Mouse (Mus musculus): ENCODE data around the gene Fzd10. TPM values are rescaled to one million over a fixed set of nuclear protein-coding genes. Genes with fewer than 3 reads are reported as not detected.

Fzd10 gene
- polyA plus RNA-seq, 1 experiment from 2014 or later = 3.5 TPM

GRCm38 (mm10) chr5:128581516-128581921 is 19.1 kb upstream of the Fzd10 start:
- H3K4me1 ChIP-seq = peaks cover 28% of the 10 kb centered on the region
- no peak for DNase-seq (ENCODE audit: extremely low spot score, low spot score)
- H3K27me3 ChIP-seq (ENCODE audit: poor library complexity, severe bottlenecking) = peaks cover 87% of the 10 kb centered on the region
- no peak overlapping the region for H3K4me3 ChIP-seq
- 20% methylated on average over 8 of the region's 8 CpGs for WGBS
- H3K36me3 ChIP-seq (replicated peaks) = no peaks in the 10 kb centered on the region
- H3K27ac ChIP-seq = peak overlapping the region; percentile 72
- no peaks in the 10 kb centered on the region for H3K9me3 ChIP-seq

- Histone ChIP-seq H3K4me1 (no peaks in the 10 kb centered on the region), H3K4me3 (no peak overlapping the region), H3K27ac (no peak overlapping the region), H3K27me3 (ENCODE audit: poor library complexity, severe bottlenecking) (peaks cover 100% of the 10 kb centered on the region), H3K9me3 (peaks cover 13% of the 10 kb centered on the region; the same call in 1 of the 2 replicates), H3K36me3 (replicated peaks) (no peaks in the 10 kb centered on the region)
- 75% methylated on average over 1 of the region's 1 CpGs for WGBS
- no peak for DNase-seq (ENCODE audit: extremely low spot score, low spot score)
Measured at GRCm38 (mm10) chr5:128589231-128589630, 11.4 kb upstream of the Fzd10 start.

- no peak overlapping the region for H3K27ac ChIP-seq
- no peaks in the 10 kb centered on the region for H3K36me3 ChIP-seq (replicated peaks)
- WGBS = 81% methylated on average over 13 of the region's 13 CpGs
- DNase-seq (ENCODE audit: extremely low spot score, low spot score) = no peak
- peaks cover 32% of the 10 kb centered on the region for H3K4me1 ChIP-seq
- H3K9me3 ChIP-seq = peaks cover 12% of the 10 kb centered on the region; the same call in 1 of the 2 replicates
- H3K27me3 ChIP-seq (ENCODE audit: poor library complexity, severe bottlenecking) = peaks cover 100% of the 10 kb centered on the region
- no peak overlapping the region for H3K4me3 ChIP-seq
Measured at GRCm38 (mm10) chr5:128593446-128593845, 7.2 kb upstream of the Fzd10 start.

GRCm38 (mm10) chr5:128596813-128597212 is 3.8 kb upstream of the Fzd10 start:
- Histone ChIP-seq H3K27me3 (ENCODE audit: poor library complexity, severe bottlenecking) (peaks cover 95% of the 10 kb centered on the region), H3K9me3 (peaks cover 9% of the 10 kb centered on the region; the same call in 1 of the 2 replicates), H3K4me3 (peak overlapping the region; percentile 38), H3K27ac (peak overlapping the region; percentile 35; the same call in 1 of the 2 replicates), H3K4me1 (peaks cover 61% of the 10 kb centered on the region), H3K36me3 (replicated peaks) (no peaks in the 10 kb centered on the region)
- DNase-seq (ENCODE audit: extremely low spot score, low spot score) = peak; percentile 72
- under 1% methylated on average over 20 of the region's 20 CpGs for WGBS

- Histone ChIP-seq H3K27ac (peak overlapping the region; percentile 35; the same call in 1 of the 2 replicates), H3K4me3 (peak overlapping the region; percentile 38; the same call in 1 of the 2 replicates), H3K36me3 (replicated peaks) (no peaks in the 10 kb centered on the region), H3K4me1 (peaks cover 66% of the 10 kb centered on the region), H3K27me3 (ENCODE audit: poor library complexity, severe bottlenecking) (peaks cover 95% of the 10 kb centered on the region), H3K9me3 (peaks cover 9% of the 10 kb centered on the region; the same call in 1 of the 2 replicates)
- WGBS = 4% methylated on average over 4 of the region's 4 CpGs
- no peak for DNase-seq (ENCODE audit: extremely low spot score, low spot score)
Measured at GRCm38 (mm10) chr5:128597381-128597780, 3.3 kb upstream of the Fzd10 start.

GRCm38 (mm10) chr5:128598191-128598720 is 2.4 kb upstream of the Fzd10 start:
- Histone ChIP-seq H3K27me3 (ENCODE audit: poor library complexity, severe bottlenecking) (peaks cover 95% of the 10 kb centered on the region), H3K9me3 (peaks cover 6% of the 10 kb centered on the region; the same call in 1 of the 2 replicates), H3K36me3 (replicated peaks) (no peaks in the 10 kb centered on the region), H3K27ac (peak overlapping the region; percentile 70; the same call in 1 of the 2 replicates), H3K4me1 (peaks cover 75% of the 10 kb centered on the region), H3K4me3 (peak overlapping the region; percentile 76)
- under 1% methylated on average over 10 of the region's 10 CpGs for WGBS
- DNase-seq (ENCODE audit: extremely low spot score, low spot score) = no peak

- peaks cover 81% of the 10 kb centered on the region for H3K4me1 ChIP-seq
Measured at GRCm38 (mm10) chr5:128598760-128599364, 1.8 kb upstream of the Fzd10 start.

GRCm38 (mm10) chr5:128599365-128600071 is 1.1 kb upstream of the Fzd10 start:
- under 1% methylated on average over 28 of the region's 28 CpGs for WGBS
- peak overlapping the region; percentile 91 for H3K27ac ChIP-seq
- H3K4me1 ChIP-seq = peaks cover 88% of the 10 kb centered on the region
- DNase-seq (ENCODE audit: extremely low spot score, low spot score) = peak; percentile 58
- H3K36me3 ChIP-seq (replicated peaks) = no peaks in the 10 kb centered on the region
- no peaks in the 10 kb centered on the region for H3K9me3 ChIP-seq
- H3K27me3 ChIP-seq (ENCODE audit: poor library complexity, severe bottlenecking) = peaks cover 95% of the 10 kb centered on the region
- peak overlapping the region; percentile 76 for H3K4me3 ChIP-seq

More at GRCm38 (mm10) chr5:128598760-128599364, 1.8 kb upstream of the Fzd10 start:
- Histone ChIP-seq H3K36me3 (replicated peaks) (no peaks in the 10 kb centered on the region), H3K4me3 (peak overlapping the region; percentile 76), H3K27me3 (ENCODE audit: poor library complexity, severe bottlenecking) (peaks cover 95% of the 10 kb centered on the region), H3K9me3 (no peaks in the 10 kb centered on the region), H3K27ac (peak overlapping the region; percentile 91)
- WGBS = under 1% methylated on average over 20 of the region's 20 CpGs
- no peak for DNase-seq (ENCODE audit: extremely low spot score, low spot score)

- H3K4me3 ChIP-seq = peak overlapping the region; percentile 76
- peaks cover 93% of the 10 kb centered on the region for H3K4me1 ChIP-seq
- peaks cover 95% of the 10 kb centered on the region for H3K27me3 ChIP-seq (ENCODE audit: poor library complexity, severe bottlenecking)
- H3K9me3 ChIP-seq = no peaks in the 10 kb centered on the region
- H3K27ac ChIP-seq = peak overlapping the region; percentile 91
- H3K36me3 ChIP-seq (replicated peaks) = no peaks in the 10 kb centered on the region
- peak; percentile 60 for DNase-seq (ENCODE audit: extremely low spot score, low spot score)
- WGBS = under 1% methylated on average over 86 of the region's 87 CpGs
Measured at GRCm38 (mm10) chr5:128601036-128602019, 684 bp downstream of the Fzd10 start.

- Histone ChIP-seq H3K9me3 (no peaks in the 10 kb centered on the region), H3K27ac (no peak overlapping the region), H3K36me3 (replicated peaks) (no peaks in the 10 kb centered on the region), H3K4me3 (peak overlapping the region; percentile 76; the same call in 1 of the 2 replicates), H3K4me1 (peaks cover 81% of the 10 kb centered on the region), H3K27me3 (ENCODE audit: poor library complexity, severe bottlenecking) (peaks cover 95% of the 10 kb centered on the region)
- WGBS = 13% methylated on average over 1 of the region's 1 CpGs
- no peak for DNase-seq (ENCODE audit: extremely low spot score, low spot score)
Measured at GRCm38 (mm10) chr5:128603693-128604092, 3.0 kb downstream of the Fzd10 start.

- H3K9me3 ChIP-seq = no peaks in the 10 kb centered on the region
- H3K27ac ChIP-seq = no peak overlapping the region
- peaks cover 56% of the 10 kb centered on the region for H3K4me1 ChIP-seq
- peak overlapping the region; percentile 22 for H3K4me3 ChIP-seq
- no peak for DNase-seq (ENCODE audit: extremely low spot score, low spot score)
- WGBS = 6% methylated on average over 14 of the region's 14 CpGs
- H3K27me3 ChIP-seq (ENCODE audit: poor library complexity, severe bottlenecking) = peaks cover 98% of the 10 kb centered on the region
- H3K36me3 ChIP-seq (replicated peaks) = no peaks in the 10 kb centered on the region
Measured at GRCm38 (mm10) chr5:128606596-128606995, 6.0 kb downstream of the Fzd10 start.

- no peak for DNase-seq (ENCODE audit: extremely low spot score, low spot score)
- Histone ChIP-seq H3K4me1 (peaks cover 31% of the 10 kb centered on the region), H3K4me3 (no peak overlapping the region), H3K27me3 (ENCODE audit: poor library complexity, severe bottlenecking) (peaks cover 82% of the 10 kb centered on the region), H3K9me3 (no peaks in the 10 kb centered on the region), H3K36me3 (replicated peaks) (no peaks in the 10 kb centered on the region), H3K27ac (no peak overlapping the region)
- 92% methylated on average over 7 of the region's 7 CpGs for WGBS
Measured at GRCm38 (mm10) chr5:128609091-128609490, 8.4 kb downstream of the Fzd10 start.

Data from forebrain, embryonic 10.5 days (tissue).